Mouse (Mus musculus): ENCODE results near the gene Slc37a1. TPM values are rescaled to one million over a fixed set of nuclear protein-coding genes. Genes with fewer than 3 reads are reported as not detected.
A peak's percentile ranks its signal among the peaks of the same experiment; 100 is the strongest.

The Slc37a1 gene
- polyA plus RNA-seq, 1 experiment, result 9.3 TPM

DNA sequence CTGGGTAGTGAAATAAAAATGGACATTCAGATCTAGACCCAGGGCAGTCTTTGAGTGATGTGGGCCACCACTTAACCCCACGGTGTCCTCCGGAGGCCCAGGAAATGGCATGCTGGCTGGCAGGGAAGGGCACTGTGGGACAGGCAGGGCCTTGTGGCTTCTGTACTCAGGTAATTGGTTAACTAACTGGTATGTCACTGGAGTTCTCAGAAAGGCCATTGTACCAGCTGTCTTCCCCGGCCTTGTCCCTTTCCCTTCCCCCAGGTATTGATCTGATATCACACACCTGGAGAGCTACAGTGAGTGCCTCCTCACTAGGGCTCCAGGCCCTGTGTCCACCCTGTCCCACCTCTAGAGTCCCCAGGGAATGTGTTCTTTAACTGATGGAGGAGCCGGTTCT is 36.8 kb downstream of the Slc37a1 start:
- Histone ChIP-seq H3K4me1 (ENCODE audit: control insufficient read depth, insufficient read depth, low read length) (peaks cover 4% of the 10 kb centered on the region), H3K4me3 (ENCODE audit: insufficient read depth, low read length) (no peak overlapping the region), H3K27ac (ENCODE audit: insufficient read depth, low read length) (no peak overlapping the region)
- TF ChIP-seq CTCF (IDR thresholded peaks at IDR 0.05; ENCODE audit: extremely low read depth, insufficient read depth, low read length) (no peak), POLR2A (IDR thresholded peaks at IDR 0.05; ENCODE audit: extremely low read depth, insufficient read depth, low read length) (no peak)

- TF ChIP-seq CTCF (IDR thresholded peaks at IDR 0.05; ENCODE audit: extremely low read depth, insufficient read depth, low read length) (no peak), POLR2A (IDR thresholded peaks at IDR 0.05; ENCODE audit: extremely low read depth, insufficient read depth, low read length) (no peak)
- Histone ChIP-seq H3K27ac (ENCODE audit: insufficient read depth, low read length) (no peak overlapping the region), H3K4me1 (ENCODE audit: control insufficient read depth, insufficient read depth, low read length) (peaks cover 4% of the 10 kb centered on the region), H3K4me3 (ENCODE audit: insufficient read depth, low read length) (no peak overlapping the region)
Observed at GRCm38 (mm10) chr17:31324227-31324626, 37.6 kb downstream of the Slc37a1 start.

GRCm38 (mm10) chr17:31325451-31326219 is 39.0 kb downstream of the Slc37a1 start:
- Histone ChIP-seq H3K27ac (ENCODE audit: insufficient read depth, low read length) (no peak overlapping the region), H3K4me3 (ENCODE audit: insufficient read depth, low read length) (no peak overlapping the region), H3K4me1 (ENCODE audit: control insufficient read depth, insufficient read depth, low read length) (peaks cover 4% of the 10 kb centered on the region)
- TF ChIP-seq POLR2A (IDR thresholded peaks at IDR 0.05; ENCODE audit: extremely low read depth, insufficient read depth, low read length) (no peak), CTCF (IDR thresholded peaks at IDR 0.05; ENCODE audit: extremely low read depth, insufficient read depth, low read length) (peak; percentile 54)

GRCm38 (mm10) chr17:31326220-31326852 is 39.7 kb downstream of the Slc37a1 start:
- H3K27ac ChIP-seq (ENCODE audit: insufficient read depth, low read length), result no peak overlapping the region

DNA sequence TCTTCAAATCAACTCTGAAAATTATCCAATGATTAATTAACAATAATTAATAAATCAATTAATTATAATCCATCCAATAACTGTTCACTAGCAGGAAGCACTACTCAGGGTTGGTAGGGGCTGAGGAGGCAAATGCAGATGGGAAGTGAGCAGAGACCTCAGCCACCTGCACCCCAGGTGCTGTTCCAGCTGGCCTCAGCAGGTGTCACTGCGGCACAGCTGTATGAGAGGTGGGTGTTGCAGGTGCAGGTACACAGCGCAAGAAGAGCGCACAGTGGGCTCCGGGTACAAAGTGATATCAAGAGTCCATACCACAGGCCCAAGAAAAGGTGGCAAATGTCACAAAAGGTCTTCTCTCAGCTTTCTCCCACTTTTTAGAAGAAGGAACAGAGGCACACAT is 41.9 kb downstream of the Slc37a1 start:
- H3K4me3 ChIP-seq (ENCODE audit: insufficient read depth, low read length), result no peak overlapping the region
- no peak overlapping the region for H3K27ac ChIP-seq (ENCODE audit: insufficient read depth, low read length)
- H3K4me1 ChIP-seq (ENCODE audit: control insufficient read depth, insufficient read depth, low read length), result no peaks in the 10 kb centered on the region
- no peak for TF ChIP-seq POLR2A (IDR thresholded peaks at IDR 0.05; ENCODE audit: extremely low read depth, insufficient read depth, low read length)
- TF ChIP-seq CTCF (IDR thresholded peaks at IDR 0.05; ENCODE audit: extremely low read depth, insufficient read depth, low read length), result peak; percentile 37

More at GRCm38 (mm10) chr17:31326220-31326852, 39.7 kb downstream of the Slc37a1 start:
- no peak for TF ChIP-seq POLR2A (IDR thresholded peaks at IDR 0.05; ENCODE audit: extremely low read depth, insufficient read depth, low read length)
- no peak for TF ChIP-seq CTCF (IDR thresholded peaks at IDR 0.05; ENCODE audit: extremely low read depth, insufficient read depth, low read length)
- H3K4me3 ChIP-seq (ENCODE audit: insufficient read depth, low read length), result no peak overlapping the region
- peaks cover 2% of the 10 kb centered on the region for H3K4me1 ChIP-seq (ENCODE audit: control insufficient read depth, insufficient read depth, low read length)

- TF ChIP-seq POLR2A (IDR thresholded peaks at IDR 0.05; ENCODE audit: extremely low read depth, insufficient read depth, low read length), result no peak
- peak; percentile 78 for TF ChIP-seq CTCF (IDR thresholded peaks at IDR 0.05; ENCODE audit: extremely low read depth, insufficient read depth, low read length)
- Histone ChIP-seq H3K4me1 (ENCODE audit: control insufficient read depth, insufficient read depth, low read length) (no peaks in the 10 kb centered on the region), H3K4me3 (ENCODE audit: insufficient read depth, low read length) (no peak overlapping the region), H3K27ac (ENCODE audit: insufficient read depth, low read length) (no peak overlapping the region)
Observed at GRCm38 (mm10) chr17:31330622-31331021, 44.0 kb downstream of the Slc37a1 start.

DNA sequence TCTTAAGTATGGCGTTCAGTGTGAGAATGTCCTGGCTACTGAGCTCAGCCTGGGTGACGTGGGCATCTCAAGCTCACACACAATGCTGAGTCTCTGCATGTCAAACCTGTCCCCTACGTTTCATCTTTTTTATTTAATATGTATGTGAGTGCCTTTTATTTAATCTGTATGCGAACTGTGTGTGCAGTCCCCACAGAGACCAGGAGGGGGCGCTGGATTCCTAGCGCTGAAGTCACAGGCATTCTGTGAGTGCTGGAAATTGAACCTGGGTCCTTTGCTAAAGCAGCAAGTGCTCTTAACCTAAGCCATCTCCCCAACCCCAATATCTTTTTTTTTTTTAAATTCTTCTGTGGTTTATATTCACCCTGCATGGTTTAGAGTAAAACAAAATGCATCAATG is 44.7 kb downstream of the Slc37a1 start:
- Histone ChIP-seq H3K27ac (ENCODE audit: insufficient read depth, low read length) (no peak overlapping the region), H3K4me3 (ENCODE audit: insufficient read depth, low read length) (no peak overlapping the region), H3K4me1 (ENCODE audit: control insufficient read depth, insufficient read depth, low read length) (no peaks in the 10 kb centered on the region)
- TF ChIP-seq POLR2A (IDR thresholded peaks at IDR 0.05; ENCODE audit: extremely low read depth, insufficient read depth, low read length) (no peak), CTCF (IDR thresholded peaks at IDR 0.05; ENCODE audit: extremely low read depth, insufficient read depth, low read length) (no peak)

DNA sequence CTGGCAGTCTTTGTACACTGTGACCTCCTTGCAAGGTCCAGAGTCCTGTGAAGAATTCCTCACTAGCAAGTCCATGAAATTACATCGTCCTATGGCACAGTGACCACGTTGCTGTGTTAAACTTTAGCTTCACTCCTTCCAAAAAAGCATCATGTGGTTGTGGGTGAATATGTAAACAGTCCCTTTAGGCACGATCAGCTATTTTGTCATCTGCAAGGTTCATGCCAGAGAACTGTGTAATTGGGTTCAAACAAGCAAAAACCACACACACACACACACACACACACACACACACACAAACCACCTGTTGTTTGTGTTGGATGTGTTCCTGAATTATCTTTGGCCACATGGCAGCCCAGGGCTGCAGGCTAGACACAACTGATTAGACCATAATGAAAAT is 45.3 kb downstream of the Slc37a1 start:
- no peak overlapping the region for H3K27ac ChIP-seq (ENCODE audit: insufficient read depth, low read length)
- H3K4me3 ChIP-seq (ENCODE audit: insufficient read depth, low read length), result no peak overlapping the region
- TF ChIP-seq CTCF (IDR thresholded peaks at IDR 0.05; ENCODE audit: extremely low read depth, insufficient read depth, low read length), result no peak
- no peaks in the 10 kb centered on the region for H3K4me1 ChIP-seq (ENCODE audit: control insufficient read depth, insufficient read depth, low read length)

DNA sequence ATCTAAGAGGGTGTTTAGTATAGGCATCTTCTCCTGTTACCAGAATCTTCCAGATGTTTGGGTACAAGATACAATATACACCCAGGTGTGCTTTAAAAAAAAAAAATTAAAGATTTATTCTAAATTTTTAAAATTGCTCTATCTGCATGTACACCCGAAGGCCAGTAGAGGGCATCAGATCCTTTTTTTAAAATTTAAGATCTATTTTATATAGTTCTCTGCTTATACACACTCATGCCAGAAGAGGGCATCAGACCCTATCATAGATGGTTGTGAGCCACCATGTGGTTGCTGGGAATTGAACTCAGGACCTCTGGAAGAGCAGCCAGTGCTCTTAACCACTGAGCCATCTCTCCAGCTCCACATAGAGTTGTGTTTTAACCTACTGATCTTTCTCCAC is 45.7 kb downstream of the Slc37a1 start:
- no peak overlapping the region for H3K27ac ChIP-seq (ENCODE audit: insufficient read depth, low read length)
- H3K4me3 ChIP-seq (ENCODE audit: insufficient read depth, low read length), result no peak overlapping the region
- no peaks in the 10 kb centered on the region for H3K4me1 ChIP-seq (ENCODE audit: control insufficient read depth, insufficient read depth, low read length)
- TF ChIP-seq CTCF (IDR thresholded peaks at IDR 0.05; ENCODE audit: extremely low read depth, insufficient read depth, low read length) (peak; percentile 23; the same call in 1 of the 2 replicates), POLR2A (IDR thresholded peaks at IDR 0.05; ENCODE audit: extremely low read depth, insufficient read depth, low read length) (no peak)

Data from cortical plate, adult 2 months (tissue).